Mouse (Mus musculus): ENCODE data around the gene Ank2. TPM values are rescaled to one million over a fixed set of nuclear protein-coding genes. Genes with fewer than 3 reads are reported as not detected.

Ank2 gene
- total RNA-seq (2023): 10 to 100 TPM; 24.5 to 34.3 TPM

DNA sequence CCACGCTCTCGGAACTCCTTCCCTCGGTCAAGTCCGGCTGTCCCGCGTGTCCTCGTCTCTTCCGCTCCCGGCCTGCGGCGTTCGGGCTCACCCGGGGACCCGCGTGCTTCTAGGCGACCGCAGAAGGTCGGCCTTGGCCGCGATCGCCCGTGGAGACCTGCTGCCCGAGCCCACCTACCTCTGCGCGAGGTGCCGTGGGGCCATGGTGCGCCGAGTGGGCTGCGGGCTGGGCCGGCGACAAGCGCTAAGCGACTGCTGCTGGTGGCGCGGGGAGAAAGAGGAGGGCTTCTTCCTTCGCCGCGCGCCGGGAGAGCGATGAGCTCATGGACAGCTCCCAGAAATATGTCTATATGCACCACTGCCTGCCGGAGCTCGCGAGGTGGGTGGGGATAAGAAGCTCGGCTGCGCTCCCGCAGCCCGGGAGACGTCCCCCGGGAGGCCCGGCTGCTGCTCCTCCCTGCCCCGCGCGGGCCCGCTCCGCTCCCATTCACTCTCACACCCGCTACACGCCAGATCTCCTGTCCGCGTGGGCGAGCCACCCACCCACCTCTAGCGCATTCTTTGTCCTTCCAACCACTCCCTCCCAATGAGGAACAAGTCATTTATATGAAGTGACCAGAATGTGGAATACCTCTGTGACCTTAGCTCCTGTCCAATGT lies at the start of gene Ank2:
Gene Ank2 (minus strand): TSS at position 609 of the 659 bp plus-strand sequence.

Other genes starting within 250 kb of the Ank2 start
- gene Larp7, start 54.0 kb upstream of the Ank2 start, total RNA-seq (2023): 10 to 100 TPM; 24.8 to 27.4 TPM
- gene Zgrf1, start 54.1 kb upstream of the Ank2 start, total RNA-seq (2023): 1 to 10 TPM; 1.6 to 1.8 TPM
- gene Neurog2, start 133.8 kb upstream of the Ank2 start, total RNA-seq (2023): not detected

Data from monocyte, adult 59 days (primary cell).